Mouse (Mus musculus): ENCODE measurements around the gene Sdsl. TPM values are rescaled to one million over a fixed set of nuclear protein-coding genes. Genes with fewer than 3 reads are reported as not detected.

Gene Sdsl
- polyA plus RNA-seq, 1 experiment: 13.1 TPM

- DNase-seq (ENCODE audit: low read depth): no peak
Measured at GRCm38 (mm10) chr5:120429692-120430091, 42.9 kb downstream of the Sdsl start.

DNA sequence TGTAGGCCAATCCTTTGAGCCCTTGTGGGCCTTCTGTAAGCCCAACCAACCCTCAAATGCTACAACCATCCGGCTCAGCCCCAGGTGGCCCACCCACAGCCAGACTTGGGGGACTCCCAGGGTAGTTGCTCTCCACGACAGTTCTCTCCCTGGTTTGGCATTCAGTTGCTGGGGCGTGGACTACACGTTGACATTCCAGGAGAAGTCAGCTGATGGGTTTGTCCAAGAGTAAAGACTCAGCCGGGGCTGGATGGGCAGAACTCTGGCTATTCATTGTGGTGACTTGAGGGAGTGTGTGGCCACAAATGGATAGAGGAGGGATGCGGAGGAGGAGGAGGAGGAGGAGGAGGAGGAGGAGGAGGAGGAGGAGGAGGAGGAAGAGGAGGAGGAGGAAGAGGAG lies 43.6 kb downstream of the Sdsl start:
- DNase-seq (ENCODE audit: low read depth): no peak

DNA sequence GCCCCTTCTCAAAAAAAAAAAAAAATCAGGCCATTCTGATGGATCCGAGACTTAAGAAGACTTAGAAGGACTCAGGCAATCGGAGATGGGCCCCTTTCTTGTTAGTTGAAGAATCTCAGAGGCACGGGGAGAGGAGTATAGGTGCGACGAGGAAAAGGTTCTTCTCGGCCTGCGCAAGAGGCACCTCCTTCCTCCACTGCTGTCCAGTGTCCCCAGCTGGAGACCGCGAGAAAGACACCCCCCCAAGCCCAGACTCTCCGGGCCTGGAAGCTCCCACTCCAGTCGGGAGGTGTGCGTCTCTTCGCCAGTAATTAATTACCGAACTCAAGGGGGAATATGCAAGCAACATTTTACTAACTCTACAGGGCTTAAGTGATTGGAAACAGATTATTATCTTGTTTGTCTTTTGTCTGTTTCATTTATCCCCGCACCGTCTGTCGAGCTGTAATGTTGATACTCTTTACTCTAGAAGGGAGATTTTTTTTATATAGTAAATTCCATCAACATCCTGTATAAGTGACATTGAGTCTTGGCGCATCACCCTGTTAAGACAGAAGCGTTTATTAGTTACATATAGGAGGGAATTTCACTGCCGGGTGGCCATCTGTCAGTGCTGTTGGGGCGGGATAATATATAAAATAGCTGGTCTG lies 44.3 kb downstream of the Sdsl start:
- DNase-seq (ENCODE audit: low read depth): no peak

DNA sequence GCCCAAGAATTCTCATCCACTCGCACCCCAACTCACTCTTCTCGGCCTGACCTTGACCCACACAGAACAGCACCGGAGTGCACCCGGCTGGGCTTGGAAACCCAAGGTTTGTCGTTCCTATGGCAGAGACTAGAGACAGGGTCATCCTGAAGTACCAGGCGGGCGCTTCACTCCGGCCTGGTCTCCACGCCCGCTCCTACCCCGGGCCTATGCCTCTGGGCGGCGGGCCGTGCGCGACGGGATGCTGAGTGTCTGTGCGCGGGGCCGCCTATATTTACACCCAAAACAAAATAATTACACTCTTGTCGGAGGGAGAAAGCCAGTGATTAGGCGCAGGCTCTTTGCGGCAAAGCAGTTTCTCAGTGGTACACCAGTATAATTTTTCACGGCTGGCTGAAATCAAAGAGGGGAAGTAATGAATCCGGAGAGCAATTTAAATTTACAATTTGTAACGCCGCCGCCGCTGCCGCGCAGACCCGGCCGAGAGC lies 45.1 kb downstream of the Sdsl start:
- no peak for DNase-seq (ENCODE audit: low read depth)

DNA sequence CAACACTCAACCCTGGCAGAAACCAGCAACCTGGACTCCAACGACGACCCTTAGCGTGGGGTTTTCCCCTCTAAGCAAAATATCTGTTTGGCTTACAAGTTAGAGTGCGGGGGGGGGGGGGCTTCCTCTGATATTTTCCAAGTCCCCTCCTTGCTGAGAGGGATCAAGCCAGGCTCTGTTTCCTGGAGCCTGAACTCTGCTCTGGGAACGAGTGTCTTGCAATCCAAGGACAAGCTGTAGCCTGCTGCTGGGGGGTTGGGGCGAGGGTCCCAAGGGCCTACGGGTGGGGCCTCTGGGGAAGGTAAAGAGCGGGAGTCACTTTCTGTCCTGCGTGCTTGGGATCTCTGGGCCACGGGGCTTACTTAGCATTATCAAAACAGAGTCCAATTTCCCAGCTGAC lies 46.0 kb downstream of the Sdsl start:
- DNase-seq (ENCODE audit: low read depth): no peak

DNA sequence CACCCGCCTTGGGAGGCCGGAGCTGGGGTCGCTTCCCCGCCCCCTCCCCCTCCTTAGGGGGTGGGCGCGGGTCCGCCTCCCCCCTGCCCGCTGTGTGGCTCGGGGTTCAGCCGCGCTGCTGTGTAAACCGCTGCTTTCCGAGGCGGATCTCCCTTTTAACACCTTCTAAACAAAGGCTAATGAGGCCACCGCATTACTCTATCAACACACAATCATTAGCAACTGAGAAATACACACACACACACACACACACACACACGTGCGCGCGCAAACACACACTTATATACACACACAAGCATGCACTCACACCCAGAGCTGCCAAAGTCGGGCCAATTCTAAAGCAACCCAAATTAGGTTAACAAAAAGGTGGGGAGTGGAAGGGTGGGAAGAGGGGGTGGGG lies 46.9 kb downstream of the Sdsl start:
- DNase-seq (ENCODE audit: low read depth): no peak

DNA sequence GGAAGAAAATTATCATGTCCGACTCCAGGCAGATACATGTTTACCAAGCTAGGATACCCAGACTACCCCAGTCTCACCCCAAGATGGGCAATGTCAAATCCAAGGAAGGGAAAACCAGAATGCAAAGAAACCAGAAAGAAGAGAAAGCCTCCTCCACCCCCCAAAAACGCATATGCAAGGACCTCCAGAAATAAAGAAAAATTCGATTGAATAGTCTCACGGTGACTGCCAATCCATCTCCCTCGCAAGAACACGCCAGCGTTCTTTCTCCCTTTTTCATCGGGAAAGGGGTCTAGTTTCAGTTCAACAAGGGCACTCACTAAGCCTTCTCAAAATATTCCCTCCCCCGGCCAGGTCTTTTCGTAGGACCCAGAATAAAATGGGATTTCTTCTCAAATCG lies 48.0 kb downstream of the Sdsl start:
- DNase-seq (ENCODE audit: low read depth): no peak

DNA sequence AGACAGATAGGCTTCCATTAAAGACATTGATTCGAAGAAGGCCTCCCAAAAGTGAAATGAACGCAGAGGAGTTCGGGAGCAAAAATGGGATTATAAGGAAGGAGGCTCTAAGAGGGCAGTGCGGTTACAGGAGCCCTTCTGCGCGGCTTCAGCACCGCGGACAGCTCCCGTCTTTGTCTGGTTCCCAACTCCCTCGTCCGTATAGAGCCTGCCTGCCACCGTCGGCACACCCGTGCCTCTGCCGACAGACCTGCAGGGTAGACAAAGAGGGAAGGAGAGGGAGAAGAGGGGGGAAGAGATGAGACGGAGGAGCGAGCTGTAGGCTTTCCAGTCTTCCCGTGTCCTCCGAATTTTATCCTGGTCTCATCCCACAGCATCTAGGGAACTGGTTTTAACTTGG lies 48.6 kb downstream of the Sdsl start:
- DNase-seq (ENCODE audit: low read depth): peak; percentile 5

DNA sequence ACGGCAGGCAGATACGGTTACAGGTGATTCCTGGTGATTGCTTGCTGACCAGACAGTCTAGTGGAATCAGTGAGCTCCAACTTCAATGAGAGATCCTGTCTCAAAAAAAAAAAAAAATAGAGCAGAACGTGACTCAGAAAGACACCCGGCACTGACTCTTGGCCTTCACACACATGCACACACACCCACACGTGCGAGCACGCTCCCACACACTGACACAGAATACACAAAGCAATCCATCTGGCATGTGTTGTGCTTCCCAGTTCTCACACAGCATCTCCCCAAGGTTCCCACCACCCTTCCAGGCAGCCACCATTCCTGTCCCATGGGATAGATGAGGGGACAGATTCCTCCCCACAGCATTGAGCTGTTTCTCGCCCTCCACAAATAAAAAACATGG lies 52.5 kb downstream of the Sdsl start:
- DNase-seq (ENCODE audit: low read depth): no peak

DNA sequence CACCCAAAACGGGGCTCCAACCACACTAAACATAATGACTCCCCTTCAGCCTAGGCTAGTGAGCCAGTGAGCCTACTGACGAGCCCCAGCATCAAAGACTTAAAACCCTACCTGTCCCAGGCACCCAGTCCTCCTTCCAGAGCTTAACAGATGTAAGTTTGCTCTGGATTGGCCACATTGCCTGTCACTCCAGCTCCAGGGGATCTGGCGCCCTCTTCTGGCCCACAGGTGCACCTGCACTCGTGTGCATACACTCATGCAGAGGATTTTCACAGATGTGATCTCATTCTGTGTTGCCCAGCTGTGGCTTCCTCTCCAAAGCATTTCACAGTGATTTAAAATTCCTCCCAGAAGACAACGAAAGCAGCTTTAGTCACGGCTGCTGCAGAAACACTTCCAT lies 59.2 kb downstream of the Sdsl start:
- DNase-seq (ENCODE audit: low read depth): no peak

DNA sequence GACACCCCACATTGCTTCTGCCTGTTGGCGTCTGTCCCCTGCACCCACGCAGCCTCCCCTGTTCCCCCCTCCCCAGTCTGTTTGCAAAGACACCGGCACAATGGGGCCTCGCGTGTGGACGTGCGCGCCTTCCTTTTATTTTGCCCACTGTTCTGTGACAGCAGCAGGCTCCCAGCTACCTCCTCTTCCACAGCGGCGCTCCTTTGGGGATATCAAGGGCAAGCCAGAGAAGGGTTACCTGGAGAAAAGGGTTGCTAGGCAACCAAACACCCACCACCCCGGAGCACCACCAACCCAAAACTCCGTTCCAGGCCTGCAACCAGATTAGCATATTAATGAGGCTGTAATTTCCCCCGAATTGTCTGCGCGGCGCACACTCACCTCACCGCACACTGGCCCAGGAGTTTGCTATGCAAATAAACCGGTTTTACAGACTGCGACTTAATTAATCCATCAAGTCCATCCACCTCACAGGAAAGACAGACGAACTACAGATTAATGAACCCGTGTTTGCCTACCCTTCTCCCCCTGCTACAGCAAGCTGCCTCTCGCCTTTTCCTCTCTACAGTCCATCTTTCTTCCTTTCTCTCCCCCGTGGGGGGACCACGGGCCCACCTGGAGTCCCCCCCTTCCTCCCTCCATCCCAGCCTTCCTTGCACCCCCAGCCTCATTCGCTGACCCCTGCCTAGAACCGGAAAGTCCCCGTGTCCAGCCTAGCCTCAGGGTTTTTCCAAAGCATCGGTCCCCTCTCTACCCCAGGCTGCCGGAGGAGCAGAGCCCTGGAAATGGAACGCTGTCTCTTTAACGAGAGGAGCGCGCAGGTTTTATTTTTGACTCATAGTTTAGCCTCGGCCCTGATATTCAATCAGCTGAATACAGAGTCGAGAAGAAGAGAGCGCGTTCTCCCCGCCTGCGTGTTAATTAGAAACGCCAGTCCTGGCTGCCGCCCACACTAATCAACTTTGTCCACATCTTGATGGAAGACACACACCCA lies 62.9 kb downstream of the Sdsl start:
- no peak for DNase-seq (ENCODE audit: low read depth)

DNA sequence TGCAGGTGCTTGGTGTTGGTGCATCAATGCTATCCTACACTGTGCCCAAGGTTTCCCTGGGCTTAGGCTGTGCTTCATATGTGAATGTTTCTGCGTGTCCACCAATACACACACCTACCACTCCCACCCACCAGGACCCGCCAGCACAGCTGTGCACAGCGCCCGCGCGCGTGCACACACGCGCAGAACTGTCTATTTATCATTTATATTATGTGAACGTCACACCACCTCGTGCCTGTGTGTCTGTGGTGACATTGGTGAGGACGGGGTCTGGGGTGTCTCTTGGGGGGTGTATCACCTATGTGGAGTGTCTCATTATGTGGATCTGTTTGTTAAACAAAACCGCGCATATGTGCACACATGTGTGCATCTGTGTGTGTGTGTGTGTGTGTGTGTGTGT lies 63.7 kb downstream of the Sdsl start:
- DNase-seq (ENCODE audit: low read depth): no peak

Other genes starting within 250 kb of the Sdsl start
- not detected in 2 replicates for gene Lhx5, start 41.1 kb downstream of the Sdsl start, polyA plus RNA-seq (2012; rRNA removed)
- gene Sds, start 3.7 kb upstream of the Sdsl start, polyA plus RNA-seq (2012; rRNA removed): 0.58 TPM in 1 of 2 replicates, not detected in the other
- 49.8 and 54.5 TPM in 2 replicates for gene Plbd2, start 30.8 kb upstream of the Sdsl start, polyA plus RNA-seq (2012; rRNA removed)
- gene Slc8b1, start 38.4 kb upstream of the Sdsl start, polyA plus RNA-seq (2012; rRNA removed): 24.0 and 30.7 TPM in 2 replicates
- 68.0 and 79.0 TPM in 2 replicates for gene Tpcn1, start 115.9 kb upstream of the Sdsl start, polyA plus RNA-seq (2012; rRNA removed)
- gene Iqcd, start 116.2 kb upstream of the Sdsl start, polyA plus RNA-seq (2012; rRNA removed): 2.3 and 3.1 TPM in 2 replicates
- 15.6 and 17.8 TPM in 2 replicates for gene Rita1, start 139.8 kb upstream of the Sdsl start, polyA plus RNA-seq (2012; rRNA removed)
- 34.2 and 37.0 TPM in 2 replicates for gene Ddx54, start 139.9 kb upstream of the Sdsl start, polyA plus RNA-seq (2012; rRNA removed)
- 0.24 and 0.65 TPM in 2 replicates for gene Cfap73, start 161.4 kb upstream of the Sdsl start, polyA plus RNA-seq (2012; rRNA removed)
- gene Rasal1, start 176.0 kb upstream of the Sdsl start, polyA plus RNA-seq (2012; rRNA removed): 0.57 and 0.95 TPM in 2 replicates
- gene Dtx1, start 239.1 kb upstream of the Sdsl start, polyA plus RNA-seq (2012; rRNA removed): 6.1 and 7.0 TPM in 2 replicates

Measured in gonadal fat pad, adult 2 months (tissue).